Mouse (Mus musculus) olfactory bulb, adult 2 months (tissue): ENCODE results near the gene Fopnl.

Source experiments
- CTCF ChIP-seq: fragments of 200-500 bp; IDR thresholded peaks from 2 replicates; pipeline ENCODE4 v1.5.1; 2012; ENCODE audit warnings: low read depth, mild to moderate bottlenecking, low read length, moderate library complexity; ENCODE audit not compliant: insufficient read depth
- POLR2A ChIP-seq: fragments of 200-500 bp; IDR thresholded peaks from 2 replicates; pipeline ENCODE4 v1.6.1; 2012; ENCODE audit warnings: mild to moderate bottlenecking, low read depth, low read length, moderate library complexity; ENCODE audit not compliant: insufficient read depth

DNA sequence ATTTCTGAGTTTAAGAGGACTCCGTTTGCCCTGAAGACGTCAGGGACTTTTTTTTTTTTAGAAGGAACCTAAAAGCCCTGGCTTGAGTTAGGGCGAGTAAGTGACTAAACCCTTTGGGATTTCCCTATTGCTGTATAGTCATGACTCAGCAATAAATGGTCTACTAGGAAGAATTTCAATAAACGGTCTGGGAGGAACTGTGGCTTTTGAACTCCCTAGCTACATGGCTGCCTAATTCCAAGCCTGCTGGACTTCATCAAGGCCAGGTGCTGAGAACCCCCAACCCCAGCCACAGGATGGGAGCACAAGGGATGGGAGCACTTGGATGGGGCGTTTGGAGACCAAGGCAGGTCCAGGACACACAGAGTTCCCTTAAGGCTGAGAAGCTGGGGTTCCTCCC is 35.5 kb upstream of the Fopnl start:
- TF ChIP-seq CTCF (no peak), POLR2A (no peak)
